Mouse (Mus musculus) cerebellum, postnatal 36 days (tissue): ENCODE results near the gene Slc24a4.
"Not testable (repeated sequence)": the region's sequence is repeated elsewhere in the genome, so short reads cannot be mapped to it uniquely, and the experiment has no call there.

Experiments
- DNase-seq, 2 experiments: peaks; one replicate each; pipeline ENCODE4 v3.0.0; 2021 to 2022; ENCODE audit warnings: mixed read lengths in 2 of 2

Slc24a4 gene

GRCm38 (mm10) chr12:102251070-102251469 is 122.5 kb downstream of the Slc24a4 start:
- no peak for DNase-seq

DNA sequence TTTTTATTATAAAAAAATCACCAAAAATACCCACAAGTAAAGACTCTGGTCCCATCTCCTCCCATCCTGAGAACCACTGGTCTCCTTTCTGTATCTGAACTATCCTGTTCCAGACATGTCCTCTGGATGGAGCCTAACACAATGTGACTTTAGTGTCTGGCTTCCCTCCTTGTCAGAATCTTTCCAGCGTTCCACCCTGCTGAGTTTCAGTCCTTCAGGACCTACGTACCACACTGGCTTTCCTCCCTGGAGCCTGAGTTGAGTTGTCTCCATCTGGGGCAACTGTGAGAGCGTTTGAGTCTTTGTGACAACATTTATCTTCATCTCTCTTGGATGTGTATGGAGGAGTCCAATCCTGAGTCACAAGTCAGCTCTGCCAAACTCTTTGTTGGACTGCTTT is 123.5 kb downstream of the Slc24a4 start:
- DNase-seq, result no peak

DNA sequence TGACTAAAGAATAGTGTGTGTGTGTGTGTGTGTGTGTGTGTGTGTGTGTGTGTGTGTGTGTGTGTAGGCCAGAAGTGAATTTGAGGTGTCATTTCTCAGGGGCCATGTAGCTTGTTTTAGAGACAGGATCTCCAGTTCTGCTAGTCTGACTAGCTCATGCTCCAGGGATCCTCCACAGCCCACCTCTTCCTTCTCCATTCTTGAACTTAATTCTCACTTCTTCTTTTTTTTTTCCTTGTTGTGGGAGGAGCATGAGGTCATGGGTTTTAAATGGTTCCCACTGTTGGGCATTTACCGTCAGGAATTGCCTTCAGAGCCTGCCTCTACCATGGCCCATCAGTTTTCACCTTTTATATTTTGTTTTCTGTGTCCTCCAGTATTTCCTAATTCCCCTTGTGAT is 124.0 kb downstream of the Slc24a4 start:
- DNase-seq, result no peak

GRCm38 (mm10) chr12:102255012-102255411 is 126.5 kb downstream of the Slc24a4 start:
- no peak for DNase-seq

GRCm38 (mm10) chr12:102258522-102259112 is 130.1 kb downstream of the Slc24a4 start:
- no peak for DNase-seq

GRCm38 (mm10) chr12:102261933-102262396 is 133.4 kb downstream of the Slc24a4 start:
- no peak for DNase-seq

- DNase-seq, result no peak
These were observed 134.3 kb downstream of the Slc24a4 start for GRCm38 (mm10) chr12:102262809-102263208.

DNA sequence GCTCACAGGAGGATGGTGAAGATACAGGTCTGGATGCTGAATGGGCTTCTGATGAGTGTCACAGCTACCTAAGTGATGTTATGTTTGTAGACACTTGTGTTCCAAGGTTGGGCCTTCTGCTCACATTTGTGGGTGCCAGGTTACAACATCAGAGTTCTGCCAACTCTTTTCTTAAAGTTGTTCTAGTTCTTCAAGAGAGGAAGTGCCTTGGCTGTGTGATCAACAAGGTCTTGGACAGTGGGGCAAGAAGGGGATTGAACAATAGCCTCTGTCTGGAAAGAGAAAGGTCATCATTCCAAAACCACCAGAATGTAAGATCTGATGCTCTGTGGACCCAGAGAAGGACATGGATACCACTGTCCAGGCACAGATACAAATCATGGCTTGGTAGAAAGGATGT is 134.7 kb downstream of the Slc24a4 start:
- no peak for DNase-seq

DNA sequence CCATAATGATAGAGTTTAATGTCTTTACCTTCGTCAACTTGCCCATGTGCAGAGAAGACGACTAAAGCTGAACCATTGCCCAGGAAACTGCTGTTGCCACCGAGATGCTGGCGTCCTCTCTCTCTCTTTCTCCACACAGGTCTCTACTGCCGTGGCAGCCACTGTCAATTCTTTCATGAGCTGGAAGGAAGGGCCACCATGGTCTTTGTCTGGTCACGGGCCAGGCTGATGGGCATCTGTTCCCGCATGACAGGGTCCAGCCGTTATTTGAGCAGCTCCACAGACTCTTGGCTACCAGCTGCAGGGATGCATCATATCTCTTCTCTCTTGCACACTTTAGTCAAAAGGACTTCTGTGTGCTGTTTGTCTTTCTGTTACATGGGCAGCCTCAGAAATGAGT is 137.9 kb downstream of the Slc24a4 start:
- DNase-seq, result no peak

DNA sequence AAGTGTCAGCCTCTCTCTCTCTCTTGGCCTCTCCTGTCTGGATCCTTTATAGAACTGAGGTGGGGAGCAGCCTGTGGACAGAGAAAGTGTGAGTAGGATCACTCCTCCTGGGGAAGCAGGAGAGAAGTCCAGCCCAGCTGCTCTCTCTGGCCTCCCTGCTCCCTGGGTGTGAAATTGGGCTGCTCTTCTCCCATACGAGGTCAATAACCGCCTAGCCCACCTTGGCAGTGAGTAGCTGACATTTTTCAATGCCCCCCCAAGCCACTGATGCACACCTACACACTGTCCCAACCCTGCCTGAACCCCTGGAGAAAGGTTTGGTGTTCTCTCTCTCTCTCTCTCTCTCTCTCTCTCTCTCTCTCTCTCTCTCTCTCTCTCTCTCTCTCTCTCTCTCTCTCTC is 140.6 kb downstream of the Slc24a4 start:
- no peak for DNase-seq

DNA sequence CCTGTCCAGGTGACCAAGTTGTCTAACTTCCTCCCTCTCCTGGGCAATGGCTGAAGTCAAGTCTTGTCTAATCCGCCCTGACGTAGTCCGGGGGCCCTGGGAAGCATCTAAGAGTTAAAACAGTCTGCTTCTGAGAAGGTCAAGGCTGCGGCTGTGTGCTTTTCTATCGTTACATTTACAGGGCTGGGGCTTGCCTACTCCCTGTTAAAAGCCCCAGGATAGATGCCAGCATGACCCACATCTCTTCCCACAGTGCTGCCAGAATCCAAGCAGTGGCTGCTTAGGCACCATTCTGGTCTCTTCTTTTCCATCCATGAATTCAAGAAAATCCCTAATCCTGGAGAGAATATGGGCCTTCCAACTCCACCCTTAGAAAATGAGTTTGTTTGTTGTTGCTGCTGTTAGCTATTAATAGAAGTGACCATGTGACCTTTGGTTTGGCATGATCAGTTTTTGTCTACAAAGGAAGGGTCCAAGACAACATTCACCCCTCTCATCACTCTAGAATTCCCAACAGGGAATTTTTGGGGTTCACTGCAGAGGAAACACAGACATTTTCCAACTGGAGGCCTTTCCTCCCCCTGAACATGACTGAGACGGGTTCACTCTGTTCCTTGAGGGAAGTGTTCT is 142.4 kb downstream of the Slc24a4 start:
- no peak for DNase-seq

DNA sequence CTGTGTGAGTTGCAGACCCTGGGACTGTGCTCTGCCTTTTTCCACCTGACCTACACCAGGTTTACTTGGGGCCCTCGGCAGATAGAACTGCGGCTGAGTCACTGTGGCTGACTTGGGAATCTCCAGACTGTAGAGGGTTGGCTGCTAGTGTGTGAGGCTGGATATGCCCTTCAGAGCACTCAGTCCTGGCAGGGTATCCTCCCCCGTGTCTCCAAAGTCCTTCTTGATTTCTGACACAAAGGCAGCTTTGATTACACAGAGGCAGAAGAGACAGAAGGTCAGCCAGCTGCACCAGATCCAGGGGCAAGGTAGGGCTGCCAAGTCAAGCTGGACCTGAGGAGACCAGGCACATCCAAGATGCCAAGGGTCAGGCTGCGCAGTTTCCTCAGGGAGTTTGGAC is 142.9 kb downstream of the Slc24a4 start:
- no peak for DNase-seq

GRCm38 (mm10) chr12:102275833-102276443 is 147.4 kb downstream of the Slc24a4 start:
- DNase-seq, result no peak

GRCm38 (mm10) chr12:102280290-102280689 is 151.8 kb downstream of the Slc24a4 start:
- DNase-seq, result not testable (repeated sequence)

DNA sequence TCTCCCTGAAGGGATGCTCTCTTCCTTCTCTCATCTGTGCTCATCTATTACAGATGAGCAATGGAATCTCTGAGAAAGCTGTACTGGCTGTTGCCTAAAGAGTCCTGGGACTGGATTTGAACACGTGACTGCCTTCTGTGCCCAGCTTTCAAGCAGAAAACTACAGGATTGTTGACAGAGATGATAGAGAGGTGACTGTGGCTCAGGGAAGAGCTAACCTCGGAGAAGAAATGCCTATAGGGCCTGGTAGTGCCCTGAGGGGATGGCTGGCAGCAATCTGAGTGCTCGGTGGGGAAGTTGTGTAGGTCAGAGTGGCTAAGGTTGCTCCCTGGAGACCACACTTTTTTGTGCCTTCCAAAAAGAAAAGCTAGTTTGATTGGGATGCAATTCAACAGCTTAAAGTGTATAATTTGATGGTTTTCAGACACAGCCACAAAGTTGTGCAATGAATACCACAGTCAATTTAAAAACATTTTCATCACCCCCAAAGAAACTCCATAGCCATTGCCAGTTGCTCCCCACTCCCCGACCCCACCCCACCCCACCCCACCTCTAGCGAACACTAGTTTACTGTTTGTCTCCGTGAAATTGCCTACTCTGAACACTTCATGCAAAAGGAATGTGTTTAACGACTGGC is 152.5 kb downstream of the Slc24a4 start:
- DNase-seq, result no peak

- no peak for DNase-seq
These were observed 153.6 kb downstream of the Slc24a4 start for GRCm38 (mm10) chr12:102282126-102282525.

GRCm38 (mm10) chr12:102282763-102283482 is 154.4 kb downstream of the Slc24a4 start, which contains the start of gene Rin3:
Gene Rin3, plus strand, starts transcription at chr12:102283048.
- no peak for DNase-seq

GRCm38 (mm10) chr12:102283483-102284266 is 155.1 kb downstream of the Slc24a4 start:
- peak in 1 of 2 experiments; percentile 33 for DNase-seq

- DNase-seq, result no peak
These were observed 155.7 kb downstream of the Slc24a4 start for GRCm38 (mm10) chr12:102284267-102284610.

- DNase-seq, result no peak
These were observed 156.2 kb downstream of the Slc24a4 start for GRCm38 (mm10) chr12:102284618-102285159.

DNA sequence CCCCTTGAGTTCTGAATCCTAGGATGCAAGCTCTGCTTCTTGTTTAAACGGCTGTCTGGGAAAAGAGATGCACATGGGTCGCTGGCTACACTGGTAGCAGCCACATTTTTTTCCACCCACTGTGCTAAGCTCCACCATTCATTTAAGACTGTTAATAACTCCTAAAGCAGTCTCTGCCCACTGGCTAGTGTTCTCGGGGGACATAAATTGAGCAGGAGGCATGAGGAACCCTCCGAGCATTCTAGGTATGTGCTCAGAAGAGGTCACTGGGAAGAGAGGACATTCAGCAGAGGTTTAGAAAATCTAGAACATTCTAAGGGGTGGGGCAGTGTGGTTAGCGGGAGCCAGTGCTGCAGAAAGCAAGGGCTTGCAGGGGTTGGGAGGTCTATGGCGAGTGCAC is 156.8 kb downstream of the Slc24a4 start:
- no peak for DNase-seq

GRCm38 (mm10) chr12:102285779-102286178 is 157.2 kb downstream of the Slc24a4 start:
- DNase-seq, result no peak
